Mouse (Mus musculus): ENCODE data around the gene Ddx43.
A peak's percentile ranks its signal among the peaks of the same experiment; 100 is the strongest.

Ddx43 gene

DNA sequence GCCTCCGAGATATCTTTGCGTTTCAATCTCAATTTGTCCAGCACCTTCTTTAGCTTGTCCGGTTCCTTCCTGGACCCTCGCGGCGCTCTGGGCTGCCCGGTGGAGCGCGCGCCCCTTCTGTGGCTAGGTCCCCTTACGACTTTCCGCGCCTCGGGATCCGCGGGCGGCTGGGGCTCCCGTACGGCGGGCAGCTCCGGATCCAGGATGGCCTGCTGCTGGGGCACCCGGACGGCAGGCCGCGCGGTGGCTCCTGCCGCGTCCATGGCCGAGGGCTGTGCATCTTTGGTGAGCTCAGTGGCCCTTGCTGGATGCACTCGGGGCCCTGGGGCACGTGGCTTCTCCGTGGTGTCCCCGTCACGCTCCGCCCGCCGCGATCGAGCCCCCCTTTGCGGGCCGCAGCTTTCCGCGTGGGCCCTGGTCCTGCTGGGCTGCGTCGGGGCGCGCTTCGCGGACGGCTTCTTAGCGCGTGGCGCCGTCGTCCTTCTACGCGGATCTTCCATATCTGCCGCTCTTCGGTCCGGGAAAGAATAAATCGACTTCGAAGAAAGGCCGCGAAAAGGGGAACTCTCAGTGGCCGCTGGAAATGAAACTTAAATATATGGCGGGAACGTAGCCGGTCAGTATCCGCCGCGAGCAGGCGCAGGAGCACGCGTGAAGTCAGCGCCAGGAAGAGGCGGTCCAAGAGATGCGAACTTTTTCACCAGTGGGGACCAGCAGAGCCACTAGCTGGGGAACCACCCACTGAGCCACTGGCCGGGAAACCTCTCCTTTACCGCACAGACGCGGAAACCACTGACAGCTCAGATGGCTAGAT is 47.2 kb downstream of the Ddx43 start, which contains the start of gene Cgas:
Cgas (minus strand) TSS at position 659 of the 814 bp plus-strand sequence.
- DNase-seq (ENCODE audit: extremely low read depth, low read depth): peak; percentile 76

DNA sequence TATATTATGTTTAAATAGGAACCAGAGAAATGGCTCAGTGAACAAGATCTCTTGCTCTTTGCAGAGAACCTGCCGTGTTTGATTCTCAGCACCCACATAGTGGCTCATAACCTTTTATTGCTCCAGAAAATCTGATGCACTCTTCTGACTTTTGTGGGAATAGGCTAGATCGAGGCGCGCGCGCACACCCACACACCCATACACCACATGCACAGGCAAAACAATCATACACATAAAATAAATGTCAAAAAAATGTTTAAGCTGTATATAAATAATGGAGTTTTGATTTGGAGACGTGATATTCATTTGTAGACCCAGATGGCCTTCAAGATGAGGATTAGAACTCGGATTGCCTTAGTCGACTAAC is 52.0 kb downstream of the Ddx43 start:
- DNase-seq (ENCODE audit: extremely low read depth, low read depth): no peak

DNA sequence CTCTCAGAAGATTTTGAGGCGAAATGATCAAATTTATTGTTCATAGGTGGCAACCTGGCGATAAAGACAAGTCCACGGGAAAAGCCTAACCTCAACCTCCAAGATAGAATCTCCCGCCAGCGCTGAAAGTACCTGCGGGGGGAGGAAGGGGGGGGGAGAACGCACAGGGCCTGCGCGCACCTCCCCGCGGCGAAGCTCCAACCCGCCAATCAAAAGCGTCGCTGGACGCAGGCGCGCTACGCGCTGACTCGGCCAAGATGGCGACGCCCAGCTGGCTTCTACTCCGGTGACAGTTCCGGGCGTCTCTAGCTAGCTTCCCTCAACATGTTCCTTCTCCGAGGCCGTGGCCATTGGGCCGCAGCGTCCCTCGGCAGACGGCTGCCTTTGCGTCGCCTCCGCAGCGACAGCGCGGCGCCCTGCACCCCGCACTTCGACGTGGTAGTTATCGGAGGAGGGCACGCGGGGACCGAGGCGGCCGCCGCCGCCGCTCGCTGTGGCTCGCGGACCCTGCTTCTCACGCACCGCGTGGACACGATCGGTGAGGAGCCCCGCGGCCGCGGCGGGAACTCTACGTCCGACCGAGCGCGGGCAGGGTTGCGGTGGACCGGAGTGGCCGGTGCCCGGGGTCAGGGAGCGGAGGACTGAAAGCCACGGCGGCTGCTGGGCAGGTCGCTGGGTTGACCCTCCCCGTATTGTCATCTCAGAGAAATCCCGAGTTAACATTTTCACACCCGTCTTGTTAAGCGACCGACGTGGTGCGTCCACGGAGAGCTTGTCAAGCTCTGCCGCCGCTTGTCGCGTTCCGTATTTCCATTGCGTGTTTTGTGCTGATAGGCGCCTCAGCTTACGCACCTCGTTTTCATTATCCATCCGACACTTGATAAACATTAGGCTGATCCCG is 52.6 kb downstream of the Ddx43 start, which contains the start of the genes Mto1 and Gm17324:
Mto1 (plus strand) TSS at position 236 of the 901 bp plus-strand sequence.
Gm17324 (minus strand) TSS at position 814 of the 901 bp plus-strand sequence.
- peak; percentile 72 for DNase-seq (ENCODE audit: extremely low read depth, low read depth)

DNA sequence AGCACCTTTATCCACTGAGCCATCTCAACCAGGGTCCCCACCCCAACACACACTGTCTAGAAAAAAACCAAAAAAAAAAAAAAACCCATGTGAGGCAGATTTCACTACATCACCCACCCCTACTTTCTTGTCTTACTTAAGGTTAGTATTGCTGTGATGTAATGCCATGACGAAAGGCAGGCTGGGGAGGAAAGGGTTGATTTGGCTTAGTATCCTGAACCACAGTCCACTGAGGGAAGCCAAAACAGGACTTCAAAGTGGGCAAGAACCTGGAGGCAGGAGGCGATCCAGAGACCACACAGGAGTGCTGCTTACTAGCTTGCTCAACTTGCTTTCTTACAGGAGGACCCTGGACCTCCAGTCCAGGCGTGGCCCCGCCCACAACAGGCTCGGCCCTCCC is 54.8 kb downstream of the Ddx43 start:
- DNase-seq (ENCODE audit: extremely low read depth, low read depth): no peak

DNA sequence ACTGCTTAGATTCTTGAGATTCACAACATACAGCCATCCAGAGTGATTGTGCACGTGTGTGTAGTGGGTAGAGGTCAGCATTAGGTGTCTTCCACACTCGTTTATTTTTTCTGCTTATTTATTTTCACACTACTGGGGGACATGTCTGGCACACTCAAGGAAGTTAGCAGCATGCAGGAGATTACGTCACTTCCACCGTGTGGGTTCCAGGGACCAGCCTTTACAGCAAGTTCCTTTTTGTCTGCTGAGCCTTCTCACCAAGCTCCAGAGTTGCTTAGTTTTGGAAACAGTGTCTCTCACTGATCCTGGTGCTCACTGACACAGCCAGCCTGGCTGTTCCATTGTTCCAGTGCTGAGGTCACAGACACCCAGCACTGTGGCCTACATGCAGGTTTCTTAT is 55.8 kb downstream of the Ddx43 start:
- no peak for DNase-seq (ENCODE audit: extremely low read depth, low read depth)

DNA sequence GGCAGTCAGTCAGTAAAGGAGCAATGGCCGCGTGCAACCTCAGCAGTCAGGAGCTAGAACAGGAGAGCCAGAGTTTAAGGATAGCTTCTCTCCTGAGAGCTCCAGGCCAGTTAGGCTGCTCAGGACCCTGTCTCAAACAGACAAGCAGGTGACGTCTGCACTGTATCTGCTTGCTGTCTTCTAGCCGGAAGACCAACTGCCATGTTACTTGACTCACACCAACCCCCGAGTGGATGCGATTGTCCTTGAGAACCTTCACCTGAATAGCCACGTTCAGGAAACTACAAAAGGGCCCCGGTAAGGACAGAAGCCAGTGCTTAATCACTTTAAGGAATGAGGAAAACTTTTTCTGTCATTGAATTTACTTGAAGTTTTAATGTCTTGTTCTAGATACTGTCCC is 61.4 kb downstream of the Ddx43 start:
- no peak for DNase-seq (ENCODE audit: extremely low read depth, low read depth)

DNA sequence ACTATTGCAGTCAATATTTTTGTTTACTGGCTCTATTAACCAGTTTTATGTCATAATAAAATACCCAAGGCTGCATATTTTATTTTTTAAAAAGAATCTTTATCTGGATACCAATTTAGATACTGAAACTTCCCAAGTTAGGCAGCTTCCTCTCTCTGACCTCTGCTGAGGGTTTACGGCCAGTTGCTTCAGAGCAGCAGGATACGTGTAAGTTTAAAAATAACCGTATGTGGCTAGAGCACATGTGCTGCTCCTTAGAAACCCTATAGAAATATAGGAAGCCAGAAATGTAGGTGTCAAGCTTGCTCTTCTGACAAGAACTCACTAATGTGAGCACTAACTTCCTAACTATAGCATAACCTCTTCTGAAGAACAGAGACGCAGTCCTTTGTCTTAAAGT is 67.8 kb downstream of the Ddx43 start:
- DNase-seq (ENCODE audit: extremely low read depth, low read depth): no peak

DNA sequence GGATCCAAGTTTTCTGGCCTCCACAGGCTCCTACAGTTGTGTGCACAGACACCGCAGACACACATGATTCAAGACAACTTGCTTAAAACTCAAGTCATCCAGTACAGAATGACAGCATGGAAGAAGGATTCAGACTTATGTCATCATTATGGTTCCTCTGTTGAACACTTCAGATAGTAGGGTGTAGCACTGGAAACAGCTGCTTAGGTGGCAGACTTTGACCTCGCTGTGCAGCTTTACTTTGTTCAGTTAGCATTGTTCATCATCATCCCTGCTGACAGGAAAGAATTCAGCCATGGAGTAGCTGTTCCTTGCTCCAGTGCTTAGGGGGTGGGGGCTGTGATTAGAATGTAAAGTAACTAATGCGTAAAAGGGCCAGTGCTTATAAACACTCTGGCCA is 70.1 kb downstream of the Ddx43 start:
- no peak for DNase-seq (ENCODE audit: extremely low read depth, low read depth)

Measured in MEL-GATA-1-ER (cell line).